Mouse (Mus musculus) mouse embryonic stem cell (cell line): Measurements from ENCODE around the gene Nckap5l.

Experiments used
- in situ Hi-C, 2 experiments: fragments of 300-500 bp; cut with MboI; formaldehyde crosslinking; loops; 1 replicate in 1 of 2; 3 replicates in 1 of 2; pipeline ENCODE4 v1.14.3; 2019 to 2020; ENCODE audit warnings: low sequenced_read_pairs in 2 of 2, low pct_unique_long_range_greater_than_20kb in 1 of 2, mixed read lengths in 1 of 2; ENCODE audit not compliant: unreplicated experiment in 1 of 2

The Nckap5l gene

DNA sequence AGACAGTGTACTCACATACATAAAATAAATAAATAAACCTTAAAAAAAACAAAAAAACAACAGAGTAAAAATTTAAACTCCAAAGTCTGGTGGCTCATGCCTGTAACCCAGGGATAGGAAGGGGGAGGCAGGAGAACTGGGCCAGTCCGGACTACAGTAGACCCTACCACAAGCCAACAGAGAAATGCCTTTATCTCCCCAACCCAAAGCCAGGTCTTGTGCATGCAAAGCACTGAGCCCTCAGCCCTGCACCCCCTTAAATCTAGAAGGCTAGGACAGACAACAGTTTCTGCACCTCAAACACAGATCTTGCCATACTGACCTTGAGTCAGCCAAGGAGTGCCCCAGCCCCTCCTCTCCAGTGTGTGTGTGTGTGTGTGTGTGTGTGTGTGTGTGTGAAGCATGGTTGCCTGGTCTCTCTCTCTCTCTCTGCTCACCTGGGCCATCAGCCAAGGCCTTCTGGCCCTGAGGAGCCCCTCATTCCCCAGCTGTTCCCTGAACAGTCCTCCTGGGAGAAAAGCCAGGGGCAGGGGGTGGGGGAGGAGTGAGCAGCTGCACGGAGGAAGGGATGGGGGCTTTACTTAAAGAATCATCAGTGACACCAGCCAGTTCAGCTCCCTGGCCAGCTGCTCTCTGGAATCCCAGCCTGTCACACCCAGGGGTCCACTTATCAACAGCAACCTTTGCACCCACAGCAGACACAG lies 17.3 kb downstream of the Nckap5l start:
- in situ Hi-C loops: no loop called here

DNA sequence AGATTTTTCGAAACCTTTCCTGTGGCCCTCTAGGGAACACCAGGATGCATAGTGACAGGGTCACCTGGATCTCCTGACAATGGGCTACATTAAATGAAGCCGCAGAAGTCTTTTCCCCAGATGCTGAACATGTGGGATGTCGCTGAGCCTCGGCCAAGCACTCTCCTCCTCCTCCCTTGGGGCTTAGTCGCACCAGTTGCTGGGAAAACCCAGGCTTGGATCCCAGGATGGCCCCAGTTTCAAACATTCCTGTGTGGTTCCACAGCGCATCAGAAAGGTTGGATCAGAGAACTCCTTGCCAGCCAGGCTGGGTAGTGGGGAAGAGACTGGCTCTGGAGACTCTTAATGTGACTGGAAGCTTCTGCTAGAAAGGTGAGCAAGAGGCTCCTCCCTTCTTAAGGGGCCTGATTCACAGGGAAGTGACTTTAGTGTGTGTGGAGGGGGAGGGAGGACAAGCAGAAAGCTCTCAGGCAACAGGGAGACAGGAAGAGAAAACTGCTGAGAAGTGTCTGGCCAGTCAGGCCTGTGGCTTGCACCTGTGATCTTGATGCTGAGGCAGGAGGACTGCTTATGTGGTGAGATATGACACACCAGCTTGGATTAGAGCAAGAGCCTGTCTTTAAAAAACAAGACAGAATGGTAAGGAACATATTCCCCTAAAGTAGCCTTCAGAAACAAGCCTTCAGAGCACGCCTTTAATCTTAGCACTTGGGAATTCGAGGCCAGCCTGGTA lies 18.4 kb downstream of the Nckap5l start:
- in situ Hi-C loops: no loop called here

DNA sequence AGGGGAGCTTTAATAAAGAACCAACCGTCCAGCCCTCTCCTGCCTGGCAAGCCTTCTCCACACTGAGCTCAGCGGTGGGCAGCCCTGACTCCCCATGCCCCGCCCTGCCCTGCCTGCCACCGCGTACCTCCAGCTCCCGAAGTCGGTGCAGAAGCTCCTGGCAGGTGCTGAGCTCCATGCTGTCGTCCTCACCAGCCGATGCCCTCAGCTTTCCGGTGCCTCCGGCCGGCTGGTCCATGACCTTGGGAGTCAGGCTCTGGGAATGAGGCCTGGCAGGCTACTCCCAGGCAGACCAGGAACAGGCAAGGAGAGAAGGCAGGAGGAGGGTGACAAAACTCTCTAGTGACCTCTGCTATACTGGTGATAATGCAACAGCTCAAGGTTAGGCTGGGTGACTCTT lies 23.6 kb downstream of the Nckap5l start:
- in situ Hi-C loops: no loop called here

DNA sequence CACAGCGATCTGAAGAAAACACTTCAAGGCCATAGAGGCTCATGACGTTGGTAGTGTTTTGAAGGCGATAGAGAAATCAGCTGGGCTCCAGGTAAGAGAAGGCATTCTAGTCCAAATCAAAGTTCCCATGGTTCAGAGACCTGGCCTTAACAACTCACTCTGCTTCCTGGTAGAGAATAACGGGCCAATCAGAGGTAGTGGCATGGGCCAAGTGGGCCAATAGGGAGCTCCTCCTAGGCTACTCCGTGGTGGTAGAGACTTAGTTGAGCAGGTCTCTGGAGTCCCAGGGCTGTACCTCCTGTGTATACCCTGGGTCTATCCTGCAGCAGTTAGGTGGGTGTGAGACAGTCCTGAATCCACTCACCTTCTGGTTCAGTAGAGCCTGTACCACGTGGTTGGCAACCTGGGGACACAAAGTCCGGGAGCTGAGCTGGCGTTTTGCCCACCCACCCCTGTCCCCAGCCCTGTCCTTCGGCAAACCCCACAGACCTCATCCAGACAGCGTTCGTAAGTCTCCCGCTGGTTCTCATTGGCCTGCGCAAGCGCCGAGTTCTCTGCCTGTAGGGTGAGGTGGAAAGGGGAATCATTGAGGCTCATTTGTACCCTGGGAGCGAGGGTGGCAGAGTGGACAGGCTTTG lies 24.3 kb downstream of the Nckap5l start:
- in situ Hi-C loops: no loop called here

DNA sequence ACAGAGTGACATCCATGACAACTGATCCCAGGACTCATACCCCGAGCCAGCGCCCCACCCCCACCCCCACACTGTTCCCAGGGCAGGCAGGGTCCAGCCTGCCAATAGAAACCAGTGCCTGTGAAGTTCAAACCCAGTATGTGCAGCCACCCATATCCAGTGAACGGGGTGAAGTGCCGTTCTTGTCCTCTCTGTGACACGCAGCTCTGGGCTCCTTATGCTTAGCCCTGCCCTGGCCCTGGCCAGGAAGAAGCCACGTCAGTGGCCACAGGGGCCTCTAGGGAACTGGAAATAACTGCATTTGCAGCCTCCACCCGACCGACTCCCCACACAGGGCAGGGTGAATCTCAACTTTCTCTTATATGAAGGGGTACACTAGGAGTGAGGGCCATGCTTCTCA lies 25.6 kb downstream of the Nckap5l start:
- in situ Hi-C loops: no loop called here

DNA sequence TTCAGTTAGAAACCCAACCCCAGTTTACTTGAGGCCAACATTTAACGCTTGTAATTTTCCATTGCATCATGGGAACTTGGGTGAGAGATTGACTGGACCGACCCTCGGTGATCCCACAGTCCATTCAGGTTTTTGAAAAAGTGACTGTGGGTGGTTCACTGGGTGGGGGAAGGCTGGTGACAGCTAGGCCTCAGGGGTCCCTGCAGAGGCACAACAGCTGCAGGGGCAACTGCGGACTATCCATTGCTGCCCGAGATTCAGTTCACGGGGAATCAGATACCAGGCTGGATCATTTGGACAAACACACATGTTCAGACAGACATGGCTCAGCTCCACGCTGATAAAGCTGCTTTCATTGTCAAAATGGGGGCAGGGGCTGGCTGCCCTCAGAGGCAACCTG lies 26.0 kb downstream of the Nckap5l start:
- in situ Hi-C loops: no loop called here

DNA sequence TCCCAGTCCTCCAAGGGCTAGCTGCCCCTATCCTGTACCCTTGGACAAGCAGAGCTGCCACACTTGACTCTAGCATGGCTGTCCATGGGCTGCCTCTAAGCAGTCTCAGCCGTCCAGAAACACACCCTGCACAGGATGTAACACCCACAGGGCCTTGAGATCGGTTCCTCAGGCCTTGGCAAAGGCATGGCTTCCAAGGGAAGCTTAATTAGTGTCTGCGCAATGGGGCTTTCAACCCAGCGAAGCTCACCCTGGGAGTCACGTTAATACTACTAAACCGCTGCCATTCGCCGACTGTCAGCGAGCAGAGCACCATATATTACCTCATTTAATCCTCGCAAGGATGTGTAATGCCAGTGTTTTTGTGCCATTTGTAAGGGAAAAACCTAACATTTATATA lies 26.5 kb downstream of the Nckap5l start:
- in situ Hi-C loops: no loop called here

DNA sequence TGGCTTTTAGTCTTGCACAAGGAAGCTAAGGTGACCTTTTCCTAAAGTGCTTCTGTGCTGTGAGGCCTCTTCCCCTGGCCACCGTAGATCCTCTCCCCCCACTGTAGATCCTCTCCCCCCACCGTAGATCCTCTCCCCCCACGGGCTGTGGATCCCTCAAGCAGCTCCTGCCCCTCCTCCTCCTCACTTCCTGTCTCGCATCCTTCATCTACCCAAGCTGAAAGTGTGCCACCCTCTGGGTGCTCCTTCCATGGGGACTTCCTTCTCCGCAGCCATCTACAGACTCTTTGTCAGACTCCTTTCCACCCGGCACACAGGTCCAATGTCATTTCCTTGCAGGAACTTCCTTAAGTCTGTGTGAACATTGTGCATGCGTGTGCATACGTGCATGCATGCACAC lies 27.2 kb downstream of the Nckap5l start:
- in situ Hi-C loops: no loop called here

DNA sequence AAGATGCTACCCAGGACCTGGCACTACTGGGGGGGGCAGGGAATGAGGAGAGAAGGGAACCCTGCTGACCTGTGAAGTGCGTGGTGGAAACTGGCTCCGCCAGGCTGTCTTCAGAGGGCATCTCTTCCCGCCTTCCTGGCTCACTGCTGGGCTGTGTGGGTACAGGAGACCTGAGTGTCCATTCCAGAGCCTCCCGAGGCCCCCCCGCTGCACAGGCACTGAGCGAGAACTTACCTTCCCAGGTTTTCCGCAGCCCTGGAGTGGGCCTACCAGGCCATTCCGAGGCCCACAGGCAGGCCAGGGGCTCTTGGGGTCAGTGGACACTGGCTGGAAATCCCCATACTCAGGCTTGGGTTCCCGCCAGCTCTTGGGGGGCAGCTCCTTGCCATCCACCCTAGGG lies 33.7 kb downstream of the Nckap5l start:
- in situ Hi-C loops: loop anchor here (5.0 kb wide), 2 partner anchors 43 to 48 kb away; partner anchors contain the start of gene Bcdin3d (in 1 of the 2)

DNA sequence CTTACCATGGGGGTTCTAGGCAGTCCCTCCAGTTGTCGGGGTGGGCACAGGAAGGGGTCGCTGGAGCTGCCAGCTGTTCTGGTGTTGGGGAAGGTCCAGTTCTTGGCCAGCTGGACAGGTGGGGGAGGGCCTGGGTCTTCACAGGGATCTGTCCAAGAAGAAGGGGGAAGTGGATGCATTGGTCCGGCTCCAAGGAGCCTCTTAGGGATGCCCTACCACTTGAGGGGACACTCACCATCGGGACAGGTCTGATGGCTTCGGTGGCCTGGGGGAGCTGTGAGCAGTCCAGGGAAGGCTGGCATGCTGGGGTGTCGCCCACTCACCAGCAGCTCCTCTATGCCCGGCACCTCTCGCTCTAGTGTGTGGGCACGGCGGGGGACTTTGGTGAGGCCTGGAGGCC lies 34.4 kb downstream of the Nckap5l start:
- in situ Hi-C loops: loop anchor here (5.0 kb wide), 2 partner anchors 44 to 49 kb away; partner anchors contain the start of gene Bcdin3d (in 1 of the 2)

DNA sequence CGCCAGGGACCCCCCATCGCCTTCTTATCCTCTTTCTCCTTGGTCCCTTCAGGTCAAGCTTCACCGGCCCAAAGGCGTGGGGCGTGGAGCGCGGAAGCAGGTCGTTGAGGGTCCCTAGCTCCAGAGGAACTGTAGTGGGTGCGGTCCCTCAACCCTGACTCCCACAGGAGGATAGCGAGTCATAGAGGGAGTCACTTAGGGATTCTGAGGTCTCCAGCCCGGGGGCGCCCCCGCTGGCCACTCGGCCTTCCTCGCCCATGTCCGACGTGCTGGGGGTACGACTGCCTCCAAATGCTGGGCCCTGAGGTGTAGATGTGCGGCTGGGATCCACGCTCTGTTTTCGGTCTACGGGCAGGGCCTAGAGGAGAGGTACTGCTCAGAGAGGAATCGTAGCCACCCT lies 35.0 kb downstream of the Nckap5l start:
- in situ Hi-C loops: loop anchor here (5.0 kb wide), 2 partner anchors 45 to 50 kb away; partner anchors contain the start of gene Bcdin3d (in 1 of the 2)

DNA sequence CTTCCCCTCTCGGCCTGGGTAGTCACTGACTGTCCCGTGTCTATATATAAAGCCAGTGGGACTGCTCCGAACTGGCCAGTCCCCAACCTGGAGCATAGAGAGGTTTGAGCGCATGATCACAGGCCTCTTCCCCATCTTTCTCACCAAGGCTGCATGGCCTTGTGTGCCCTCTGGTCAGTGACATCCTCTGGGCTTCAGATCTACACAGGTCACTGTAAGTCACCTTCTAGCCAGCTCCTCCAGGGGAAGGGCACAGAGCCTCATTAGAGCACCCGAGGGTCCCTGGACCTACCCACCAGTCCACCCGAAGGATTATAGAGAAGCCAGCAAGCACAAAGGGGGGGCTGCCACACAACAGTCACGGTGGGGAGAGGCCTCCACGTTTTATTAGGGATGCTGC lies 35.9 kb downstream of the Nckap5l start:
- in situ Hi-C loops: loop anchor here (5.0 kb wide), 2 partner anchors 46 to 51 kb away; partner anchors contain the start of gene Bcdin3d (in 1 of the 2)

DNA sequence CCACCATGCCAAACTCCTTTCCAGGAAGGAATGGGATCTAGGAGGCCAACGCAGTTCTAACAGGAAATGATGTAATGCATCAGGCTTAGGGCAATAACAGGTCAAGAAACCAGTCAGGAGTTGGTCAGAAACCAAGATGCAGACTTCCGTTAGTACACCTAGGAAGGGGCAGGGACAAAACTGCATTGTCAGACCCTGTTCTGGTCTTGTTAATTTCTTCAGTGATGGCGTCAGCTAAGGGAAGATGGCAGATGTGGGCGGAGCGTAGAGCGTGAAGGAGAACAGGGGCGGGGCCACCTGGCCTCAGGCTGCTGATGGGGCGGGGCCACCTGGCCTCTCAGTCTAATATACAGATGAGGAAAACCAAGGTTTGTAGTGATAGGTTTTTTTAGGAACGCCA lies 36.4 kb downstream of the Nckap5l start:
- in situ Hi-C loops: loop anchor here (5.0 kb wide), 2 partner anchors 46 to 51 kb away; partner anchors contain the start of gene Bcdin3d (in 1 of the 2)

DNA sequence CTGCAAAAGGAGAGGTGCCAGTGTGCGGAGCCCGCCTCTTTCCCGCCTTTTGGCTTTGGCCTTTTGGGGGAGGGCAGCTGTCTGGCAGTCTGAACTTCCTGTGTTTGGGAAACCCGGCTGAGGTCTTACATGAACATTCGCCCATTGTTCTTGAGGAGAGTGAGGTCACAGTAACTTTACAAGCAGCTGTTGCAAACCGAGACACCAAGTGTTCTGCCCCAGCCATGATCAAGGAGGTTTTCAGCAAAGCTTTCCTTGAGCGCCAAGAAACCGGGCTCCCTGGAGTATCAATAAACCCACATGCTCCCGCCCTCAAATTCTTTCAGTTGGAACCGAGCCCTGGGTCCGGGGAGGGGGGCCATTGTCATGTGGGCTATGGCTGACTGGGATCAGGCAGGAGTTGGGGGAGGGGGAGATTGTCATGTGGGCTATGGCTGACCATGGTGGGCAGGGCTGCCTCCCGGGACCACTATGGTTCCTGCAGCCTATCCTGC lies 37.0 kb downstream of the Nckap5l start:
- in situ Hi-C loops: loop anchor here (5.0 kb wide), 2 partner anchors 47 to 52 kb away; partner anchors contain the start of gene Bcdin3d (in 1 of the 2)

DNA sequence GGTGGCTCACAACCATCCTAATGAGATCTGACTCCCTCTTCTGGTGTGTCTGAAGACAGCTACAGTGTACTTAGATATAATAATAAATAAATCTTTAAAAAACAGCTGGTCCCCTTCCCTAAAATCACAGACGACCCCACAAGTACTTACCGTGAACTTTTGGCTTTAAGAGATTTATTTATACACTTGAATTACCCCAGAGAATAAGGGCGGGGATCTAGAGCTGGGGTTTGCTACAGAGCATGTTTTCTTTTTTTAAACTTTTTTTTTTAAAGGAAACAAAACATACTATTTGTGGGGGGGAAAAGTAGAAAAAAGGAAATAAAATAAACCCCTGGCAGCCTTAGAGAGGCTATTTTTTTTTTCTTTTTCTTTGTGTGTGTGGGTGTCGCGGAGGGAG lies 37.4 kb downstream of the Nckap5l start:
- in situ Hi-C loops: loop anchor here (5.0 kb wide), 2 partner anchors 47 to 52 kb away; partner anchors contain the start of gene Bcdin3d (in 1 of the 2)

DNA sequence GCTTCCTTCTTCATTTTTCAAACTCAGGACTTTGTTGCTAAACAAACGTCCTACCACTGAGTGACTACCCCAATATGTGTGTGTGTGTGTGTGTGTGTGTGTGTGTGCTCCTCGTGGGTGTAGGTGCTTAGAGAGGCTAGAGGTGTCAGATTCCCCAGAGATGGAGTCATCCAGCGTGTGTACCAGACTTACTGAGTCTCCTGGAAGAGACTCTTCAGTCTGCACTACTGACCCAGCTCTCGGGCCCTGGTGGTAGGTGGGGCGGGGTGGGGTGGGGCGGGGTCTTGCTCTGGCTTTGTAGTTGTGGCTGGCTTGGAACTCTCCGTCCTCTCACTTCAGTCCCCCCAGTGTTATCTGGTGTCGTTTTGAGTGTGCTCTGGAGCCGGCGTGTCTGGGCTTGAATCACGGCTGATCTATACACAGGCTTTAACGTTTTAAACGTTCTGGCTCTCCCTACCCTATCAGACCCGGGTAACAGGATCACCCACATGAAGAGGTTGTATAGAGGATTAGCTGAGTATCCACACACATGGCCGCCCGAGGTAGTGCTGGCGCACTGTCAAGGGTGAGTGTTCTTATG lies 39.8 kb downstream of the Nckap5l start:
- in situ Hi-C loops: no loop called here

DNA sequence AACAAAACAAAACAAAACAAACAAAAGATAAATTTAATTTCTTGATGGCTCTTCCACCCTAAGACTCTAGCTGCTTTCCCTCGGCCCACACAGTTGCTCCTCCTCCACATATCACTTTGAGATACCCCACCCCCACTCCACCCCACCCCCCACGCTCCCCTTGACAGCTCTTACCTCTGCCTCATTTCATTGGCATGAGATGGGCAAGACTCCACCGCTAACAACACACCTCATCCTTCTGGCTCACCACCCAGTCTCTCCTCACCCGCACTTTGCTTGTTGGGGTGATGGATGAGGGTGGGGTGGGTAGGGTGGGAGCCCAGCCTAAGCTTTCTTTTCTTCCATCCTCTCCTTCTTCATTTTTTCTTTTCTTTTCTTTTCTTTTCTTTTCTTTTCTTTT lies 40.6 kb downstream of the Nckap5l start:
- in situ Hi-C loops: no loop called here

DNA sequence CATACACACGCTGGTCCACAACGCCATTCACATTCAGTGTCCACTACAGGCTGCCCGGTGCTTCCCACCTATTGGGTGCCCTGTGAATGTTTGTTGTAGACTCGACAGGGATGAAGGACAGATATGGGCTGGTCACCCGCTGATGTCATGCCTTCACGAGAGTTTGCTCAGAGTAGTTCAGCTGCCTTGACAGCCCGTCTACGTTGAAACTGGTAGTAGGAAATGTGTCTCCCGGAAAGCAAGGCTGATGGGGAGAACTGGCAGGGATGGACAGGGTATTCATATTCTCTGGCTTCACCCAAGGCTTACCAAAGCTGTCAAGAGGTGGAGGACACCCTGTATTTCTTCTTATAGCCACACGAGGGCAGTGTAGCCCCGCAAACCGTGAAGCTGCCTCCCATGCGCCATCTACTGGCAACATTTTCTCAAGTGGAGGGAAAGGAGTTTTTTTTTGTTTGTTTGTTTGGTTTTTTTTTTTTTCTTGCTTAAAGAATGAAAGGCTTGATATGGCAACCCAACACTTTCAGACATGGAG lies 41.1 kb downstream of the Nckap5l start:
- in situ Hi-C loops: no loop called here
